Mouse (Mus musculus): ENCODE measurements at regions not wholly inside any gene's neighbourhood (a gene's known extent, or its start where the extent isn't known, plus 50 kb on each side); places are given as distances from the start of the nearest gene placed in this dataset.

DNA sequence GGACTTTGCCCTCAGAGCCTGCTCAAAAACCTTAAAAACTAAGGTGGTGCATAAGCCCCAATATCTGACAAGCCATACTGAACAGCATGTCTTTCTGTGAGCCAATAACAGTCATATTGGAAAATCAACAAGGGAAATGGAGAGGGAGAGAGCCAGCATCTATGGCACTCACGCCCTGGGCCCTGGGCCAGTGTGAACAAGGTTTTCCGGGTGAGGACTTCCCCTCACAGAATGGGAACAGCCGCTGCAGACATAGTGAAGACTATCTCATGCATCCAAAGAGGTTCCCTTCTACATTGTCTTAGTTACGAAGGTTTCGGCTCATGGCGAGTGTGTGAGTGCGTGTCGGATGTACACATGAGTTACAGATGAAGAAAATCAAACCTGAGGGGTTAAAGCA lies 99.7 kb upstream of the Jun start:
- TF ChIP-seq CTCF (IDR thresholded peaks at IDR 0.05; ENCODE audit: insufficient read depth, low read depth, low read length) = no peak
- no peak for TF ChIP-seq POLR2A (IDR thresholded peaks at IDR 0.05; ENCODE audit: insufficient read depth, low read depth, low read length)

All from olfactory bulb, adult 2 months (tissue).